Mouse (Mus musculus) right cerebral cortex, postnatal 25 days (tissue): ENCODE measurements around the gene Erlin1.

ENCODE experiments used
- DNase-seq: peaks from one replicate; pipeline ENCODE4 v3.0.0; 2022

Erlin1 gene

DNA sequence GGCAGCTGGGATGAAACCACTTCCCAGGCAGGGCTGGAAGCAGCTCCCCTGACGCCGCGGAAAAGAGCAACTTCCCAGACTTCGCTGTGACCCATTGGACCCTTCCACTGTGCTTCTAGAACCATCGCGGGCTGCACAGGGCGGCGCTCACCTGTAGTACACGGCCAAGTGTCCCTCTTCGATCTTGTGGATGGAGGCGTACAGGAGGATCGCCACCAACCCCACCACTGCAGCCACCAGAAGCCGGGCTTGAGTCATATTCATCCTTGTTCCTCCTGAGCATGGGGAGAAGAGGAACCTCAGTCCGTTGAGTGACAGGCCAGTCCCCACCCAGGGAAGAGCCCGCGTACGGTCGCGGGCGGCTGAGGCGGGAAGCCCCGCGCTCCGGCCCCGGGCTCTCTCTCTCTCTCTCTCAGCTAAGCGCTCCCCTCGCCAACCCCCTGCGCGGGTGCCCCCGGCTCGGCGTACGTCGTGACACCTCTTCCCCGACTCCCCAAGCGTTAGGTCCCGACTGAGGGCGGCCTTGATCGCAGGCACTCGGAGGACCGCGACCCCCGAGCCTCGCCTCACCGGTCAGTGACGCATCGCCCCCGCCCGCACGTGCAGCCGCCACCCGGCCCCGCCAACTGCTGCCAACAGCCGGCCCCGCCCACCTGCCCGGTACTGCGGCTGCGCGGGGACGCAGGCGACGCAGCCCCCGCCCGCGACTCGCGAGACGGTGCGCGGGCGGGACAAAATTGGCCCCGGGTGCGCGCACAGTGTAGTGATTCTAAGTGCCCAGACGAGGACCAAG, at the start of gene Erlin1:
Gene Erlin1 (minus strand): TSS at position 665 of the 793 bp plus-strand sequence.
- DNase-seq = peak; percentile 93

DNA sequence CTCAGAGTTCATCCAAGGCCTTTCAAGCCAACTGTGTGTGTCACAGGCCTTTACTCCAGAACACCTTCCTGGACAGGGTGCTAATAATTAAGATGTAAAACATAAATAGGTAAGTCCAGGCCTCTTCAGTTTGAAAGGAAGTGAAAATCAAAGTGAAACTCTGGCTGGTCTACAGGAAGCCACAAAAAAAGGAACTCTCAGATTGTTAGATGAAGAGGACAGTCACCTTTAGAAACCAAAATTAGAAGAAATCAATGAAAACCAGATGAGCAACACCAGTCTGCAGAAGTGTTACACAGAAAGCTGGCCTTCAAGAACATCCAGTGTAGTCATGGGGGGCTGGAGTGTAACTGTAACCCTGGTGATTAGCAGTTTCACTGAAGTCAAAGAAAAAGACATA, 48.2 kb upstream of the Erlin1 start:
- DNase-seq = no peak

DNA sequence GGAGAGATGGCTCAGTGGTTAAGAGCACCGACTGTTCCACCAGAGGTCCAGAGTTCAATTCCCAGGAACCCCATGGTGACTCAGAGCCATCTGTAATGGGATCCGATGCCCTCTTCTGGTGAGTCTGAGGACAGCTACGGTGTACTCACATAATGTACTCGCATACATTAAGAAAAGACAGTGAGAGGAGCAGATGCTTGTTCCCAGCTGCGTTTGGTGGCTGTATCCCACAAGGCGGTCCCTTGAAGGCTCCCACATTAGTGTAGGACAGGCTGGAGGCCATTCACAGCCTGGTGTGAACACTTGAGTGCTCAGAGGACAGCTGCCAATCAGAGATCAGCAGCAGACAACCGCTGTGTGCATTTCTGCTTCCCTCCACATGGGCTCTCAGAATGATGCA, 42.1 kb upstream of the Erlin1 start:
- DNase-seq = no peak

DNA sequence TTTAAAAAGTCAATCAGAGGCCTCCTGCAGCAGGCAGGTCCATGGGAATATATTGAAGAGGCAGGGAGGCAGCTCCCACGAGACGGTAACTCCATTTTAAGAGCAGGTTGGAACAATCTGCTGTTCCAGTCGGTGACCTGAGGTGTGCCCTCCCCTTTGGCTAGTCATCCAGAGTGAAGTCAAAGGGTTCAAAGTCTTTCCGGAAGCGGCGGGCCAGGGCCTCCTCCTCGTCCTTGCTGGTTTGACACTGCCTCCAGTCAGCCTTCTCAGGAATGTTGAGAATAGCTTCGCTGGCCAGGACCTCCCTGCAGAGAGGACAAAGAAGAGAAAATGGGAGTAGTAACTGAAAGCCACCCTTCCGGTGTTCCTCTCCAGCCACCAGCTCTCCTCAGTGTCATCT, 40.8 kb upstream of the Erlin1 start:
- no peak for DNase-seq

DNA sequence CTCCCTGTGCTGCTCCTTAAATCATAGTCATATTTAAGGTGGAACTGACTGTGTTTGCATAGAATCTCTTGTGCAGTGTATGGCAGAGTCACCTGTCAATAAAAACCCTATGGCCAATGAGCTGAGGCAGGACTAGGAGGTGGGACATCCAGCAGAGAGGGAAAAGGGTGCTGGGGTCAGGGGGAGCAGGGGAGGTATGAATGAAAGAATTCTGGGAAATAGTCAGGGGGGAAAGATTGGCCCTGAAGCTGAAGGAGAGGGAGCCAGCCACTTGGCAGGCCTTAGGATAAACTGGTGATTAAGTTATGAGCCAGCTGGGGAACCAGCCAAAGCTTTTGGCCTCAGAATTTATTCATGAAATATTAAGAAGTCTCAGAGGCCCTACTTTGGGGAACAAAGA, 39.4 kb upstream of the Erlin1 start:
- DNase-seq = no peak

DNA sequence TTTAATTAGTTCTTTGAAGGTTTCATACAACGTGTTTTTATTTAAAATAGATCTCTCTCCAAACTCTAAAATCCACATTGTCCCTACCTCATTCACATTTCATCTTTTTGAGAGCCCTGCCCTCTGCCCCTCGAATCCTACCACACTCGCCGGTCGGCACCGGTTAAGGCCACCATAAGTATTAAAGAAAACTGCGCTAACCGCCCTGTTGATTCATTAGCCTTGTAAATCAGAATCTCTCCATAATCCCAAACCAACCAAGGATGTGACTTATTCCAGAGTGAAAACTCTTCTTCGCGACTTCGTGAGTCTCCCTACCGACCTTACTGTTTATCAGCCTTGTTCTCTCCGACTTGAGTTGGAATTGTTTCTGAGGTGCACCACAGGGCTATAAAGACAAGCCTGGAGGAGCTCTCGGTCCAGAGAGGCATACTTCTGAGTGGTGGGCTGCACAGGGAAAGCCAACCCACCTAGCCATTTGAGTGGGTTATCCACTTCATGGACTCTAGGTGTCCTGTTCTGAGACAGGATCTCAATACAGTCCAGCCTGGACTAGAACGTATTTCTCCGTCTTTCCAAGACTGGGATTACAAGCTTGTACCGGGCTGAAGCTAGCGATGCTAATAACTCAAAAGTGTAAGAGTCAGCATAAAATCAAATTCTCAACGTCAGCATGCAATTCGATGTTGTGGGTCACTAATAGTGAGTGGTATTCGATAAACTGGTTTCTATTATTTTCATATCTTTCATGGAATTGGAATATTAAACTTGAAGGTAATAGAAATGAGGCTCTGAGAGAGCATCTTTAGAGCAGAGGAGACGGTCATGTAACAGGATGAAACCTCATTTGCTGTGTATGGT, 38.3 kb upstream of the Erlin1 start:
- peak; percentile 7 for DNase-seq

DNA sequence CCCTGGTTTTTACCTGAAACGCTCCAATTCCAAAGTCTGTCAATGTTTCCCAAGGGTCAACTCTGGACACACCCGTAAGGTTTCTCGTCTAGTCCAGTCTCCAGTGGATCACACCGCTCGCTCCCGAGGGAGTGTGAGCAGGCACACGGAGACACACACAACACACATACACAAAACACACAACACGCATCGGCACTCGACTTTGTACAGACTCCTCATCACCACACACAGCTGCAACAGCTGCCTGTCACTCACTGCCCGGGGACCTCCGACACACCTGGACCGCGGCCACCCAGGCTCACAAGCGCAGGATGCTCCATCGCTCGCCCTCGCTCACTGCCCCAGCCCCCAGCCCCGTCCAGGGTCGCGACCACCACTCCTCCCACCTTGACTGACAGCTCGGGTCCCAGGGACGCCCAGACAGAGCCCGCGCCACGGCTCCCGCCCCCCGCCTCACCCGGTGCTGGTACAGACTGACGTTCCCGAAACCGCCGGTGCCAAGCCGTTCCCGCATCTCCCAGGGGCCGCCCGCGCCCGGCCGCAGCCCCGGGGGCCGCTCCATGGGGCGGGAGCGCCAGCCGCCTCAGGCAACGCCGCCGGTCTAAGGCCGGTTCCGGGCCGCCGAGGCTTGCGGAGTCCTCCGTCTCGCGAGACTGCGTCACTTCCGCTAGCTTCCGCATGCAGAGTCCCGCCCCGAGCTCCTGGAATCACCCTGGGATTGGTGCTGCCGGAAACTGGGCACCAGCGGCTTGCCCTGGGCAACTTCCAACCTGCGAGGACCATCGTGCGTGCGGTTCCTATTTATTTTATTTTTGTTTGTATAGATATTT, 37.5 kb upstream of the Erlin1 start, which contains the start of gene Chuk:
Gene Chuk (minus strand): TSS at position 650 of the 830 bp plus-strand sequence.
- DNase-seq = peak; percentile 95

DNA sequence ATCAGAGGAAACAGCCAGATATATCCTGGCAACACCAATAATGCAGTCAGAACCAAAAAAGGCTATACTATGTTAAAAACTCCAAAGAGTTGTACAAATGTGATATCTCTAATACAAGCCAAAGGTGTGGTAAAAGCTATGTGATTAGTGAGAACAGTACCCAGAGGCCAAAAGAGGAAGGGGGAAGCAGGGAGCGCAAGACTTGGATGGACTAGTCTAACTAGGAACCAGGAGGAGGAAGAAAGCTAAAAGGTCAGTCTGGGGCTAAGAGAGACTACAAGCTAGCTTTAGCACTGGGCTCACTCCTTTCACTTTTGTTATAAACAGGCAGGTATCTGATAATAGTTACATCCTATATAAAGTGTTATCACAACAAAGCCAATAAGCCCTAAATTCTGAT, 34.8 kb upstream of the Erlin1 start:
- no peak for DNase-seq

DNA sequence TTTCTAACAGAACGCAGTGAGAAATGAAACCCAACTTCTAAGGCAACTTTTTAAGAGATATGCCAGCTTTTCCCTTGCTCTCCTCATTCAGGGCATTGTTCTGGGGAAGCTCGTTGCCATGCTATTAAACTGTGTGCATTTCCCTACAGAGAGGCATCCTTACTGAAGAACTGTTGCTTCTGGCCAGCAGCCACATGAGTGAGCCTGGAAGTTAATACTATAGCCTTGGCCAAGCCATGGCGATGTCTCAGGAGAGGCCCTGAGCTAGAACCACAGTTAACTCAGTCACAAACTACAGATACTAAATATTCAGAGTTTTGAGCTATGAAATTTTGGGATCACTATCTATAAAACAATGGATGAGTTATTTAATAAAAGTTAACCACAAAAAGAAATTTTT, 33.4 kb upstream of the Erlin1 start:
- no peak for DNase-seq

DNA sequence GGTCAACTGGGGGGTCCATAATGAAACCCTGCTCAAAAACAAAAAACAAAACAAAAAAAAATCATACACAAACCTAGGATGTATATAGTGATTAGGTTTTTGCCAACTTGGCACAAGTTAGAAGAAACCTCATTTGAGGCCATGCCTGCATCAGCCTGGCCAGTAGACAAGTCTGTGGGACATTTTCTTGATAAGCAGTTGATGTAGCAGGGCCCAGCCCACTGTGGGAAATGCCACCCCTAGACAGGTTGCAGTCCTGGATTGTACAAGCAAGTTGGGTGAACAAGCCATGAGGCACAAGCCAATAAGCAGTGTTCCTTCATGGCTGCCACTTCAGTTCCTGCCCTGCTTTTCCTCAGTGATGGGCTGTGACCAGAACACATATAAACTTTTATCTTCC, 31.3 kb upstream of the Erlin1 start:
- DNase-seq = no peak

DNA sequence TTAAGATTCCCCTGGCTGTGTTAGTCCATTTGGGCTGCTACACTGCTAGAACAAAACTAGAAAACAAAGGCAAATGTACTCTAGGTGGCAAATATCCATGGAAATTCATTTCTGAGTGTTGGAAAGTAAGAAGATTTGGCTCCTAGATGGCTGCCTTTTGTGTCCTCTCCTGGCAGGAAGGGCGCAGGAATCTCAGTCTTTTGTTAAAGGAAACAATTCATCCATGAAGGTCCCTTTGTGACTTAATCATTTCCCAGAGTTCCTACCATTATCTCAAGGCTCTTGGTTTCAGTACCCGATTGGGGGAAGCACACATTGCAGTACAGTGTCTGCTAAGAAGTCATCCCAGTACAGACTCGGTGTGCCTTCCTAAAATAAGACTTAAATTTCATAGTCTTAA, 16.7 kb upstream of the Erlin1 start:
- no peak for DNase-seq

DNA sequence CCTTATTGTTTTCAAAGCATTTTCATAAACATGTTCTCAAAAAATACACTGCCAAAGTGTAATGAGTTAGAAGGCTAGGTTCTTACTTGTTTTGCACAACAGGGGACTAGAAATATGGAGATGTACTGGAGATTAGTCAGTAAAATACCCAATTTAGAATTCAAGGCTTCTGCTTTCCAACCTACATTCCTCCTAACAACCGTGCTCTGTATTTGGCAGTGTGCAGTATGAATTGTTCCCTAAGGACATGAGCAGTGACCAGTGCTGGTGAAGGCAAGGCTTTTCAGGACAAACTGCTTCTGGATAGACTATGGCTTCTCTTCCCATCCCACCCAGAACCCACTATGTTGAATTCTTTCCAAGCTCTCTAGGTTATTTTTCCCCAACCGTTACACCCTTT, 11.3 kb upstream of the Erlin1 start:
- DNase-seq = no peak

DNA sequence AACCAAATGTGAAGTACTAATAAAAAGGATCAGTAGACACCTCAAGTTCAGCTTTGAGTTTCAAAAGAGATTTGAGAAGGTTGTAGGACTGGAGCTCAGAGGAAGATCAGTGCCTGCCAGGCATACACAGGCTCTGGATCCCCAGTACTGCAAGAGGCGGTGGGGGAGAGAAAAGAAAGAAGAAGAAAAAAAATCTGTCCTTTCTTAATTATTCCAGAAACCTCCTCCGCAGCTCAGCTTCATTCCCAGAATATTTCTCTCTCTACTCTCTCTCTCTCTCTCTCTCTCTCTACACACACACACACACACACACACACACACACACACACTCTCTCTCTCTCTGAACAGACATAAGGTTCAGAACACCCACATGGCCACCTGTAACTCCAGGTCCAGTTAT, 10.4 kb upstream of the Erlin1 start:
- no peak for DNase-seq

DNA sequence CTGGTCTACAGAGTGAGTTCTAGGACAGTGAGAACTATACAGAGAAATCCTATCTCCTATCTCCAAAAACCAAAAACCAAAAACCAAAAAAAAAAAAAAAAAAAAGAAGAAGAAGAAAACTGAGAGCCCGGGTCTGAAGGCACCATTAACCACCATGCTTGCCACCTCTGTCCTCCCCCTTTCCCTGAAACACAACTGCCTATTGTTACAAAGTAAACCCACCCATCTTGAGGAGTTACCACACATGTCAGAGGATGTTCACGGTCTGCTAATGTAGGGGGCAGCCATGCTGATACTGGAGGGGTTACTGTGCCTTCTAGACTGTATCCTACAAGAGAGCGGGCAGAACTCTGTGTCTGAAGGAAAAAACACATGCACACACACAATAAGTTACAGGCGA, 7.4 kb upstream of the Erlin1 start:
- DNase-seq = no peak

DNA sequence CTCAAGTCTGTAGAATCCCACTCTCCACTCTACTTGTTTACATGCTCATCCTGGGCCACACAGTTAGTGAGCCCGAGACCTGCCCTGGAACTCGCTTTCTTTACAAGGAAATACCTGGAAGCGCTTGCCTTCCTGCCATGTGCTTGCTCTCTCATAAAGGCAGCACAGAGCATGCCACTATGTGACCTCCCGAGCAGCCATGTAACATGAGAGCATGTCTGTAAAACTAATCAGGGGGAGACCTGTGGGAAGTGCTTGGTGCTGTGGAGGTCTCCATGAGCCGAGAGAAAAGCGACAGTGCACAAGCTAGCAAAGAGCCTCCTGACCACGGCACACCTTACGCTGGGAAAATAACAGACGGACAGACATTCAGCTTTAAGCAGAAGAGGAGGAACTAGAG, 6.9 kb upstream of the Erlin1 start:
- DNase-seq = no peak

DNA sequence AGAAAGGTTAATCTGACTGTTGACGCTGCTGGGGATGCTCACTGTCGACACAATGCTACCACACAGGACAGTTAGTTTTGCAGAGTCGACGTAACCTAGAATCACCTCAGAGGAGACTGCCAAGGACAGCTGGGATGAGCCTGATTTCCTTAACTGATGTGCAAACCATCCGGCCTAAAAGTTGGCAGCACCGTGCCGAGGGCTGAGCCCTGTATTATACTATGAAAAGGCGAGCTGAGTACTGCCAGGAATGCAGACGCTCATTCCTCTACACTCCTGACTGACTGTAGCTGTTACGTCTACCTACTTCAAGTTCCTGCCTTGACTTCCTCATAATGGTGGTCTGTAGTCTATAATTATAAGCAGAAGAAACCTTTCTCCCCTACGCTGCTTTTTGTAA, 5.4 kb upstream of the Erlin1 start:
- no peak for DNase-seq

DNA sequence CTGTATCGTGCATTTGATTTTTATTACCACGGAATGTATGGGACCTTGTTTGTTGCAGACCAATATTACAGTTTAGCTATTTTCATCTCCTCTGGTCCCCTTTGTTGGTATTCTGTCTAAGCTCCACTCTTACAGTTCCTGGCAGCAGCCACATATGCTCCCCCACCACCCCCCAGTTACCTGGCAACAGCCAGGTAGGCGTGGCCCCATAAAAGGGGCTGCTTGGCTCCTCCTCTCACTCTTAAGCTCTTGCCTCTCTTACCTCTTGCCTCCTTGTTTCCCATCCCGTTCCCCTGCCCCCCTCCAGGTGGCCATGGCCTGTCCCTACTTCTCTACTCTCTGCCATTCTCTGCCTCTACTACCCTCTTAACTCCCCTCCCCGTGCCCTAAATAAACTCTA, 1.6 kb upstream of the Erlin1 start:
- DNase-seq = no peak

DNA sequence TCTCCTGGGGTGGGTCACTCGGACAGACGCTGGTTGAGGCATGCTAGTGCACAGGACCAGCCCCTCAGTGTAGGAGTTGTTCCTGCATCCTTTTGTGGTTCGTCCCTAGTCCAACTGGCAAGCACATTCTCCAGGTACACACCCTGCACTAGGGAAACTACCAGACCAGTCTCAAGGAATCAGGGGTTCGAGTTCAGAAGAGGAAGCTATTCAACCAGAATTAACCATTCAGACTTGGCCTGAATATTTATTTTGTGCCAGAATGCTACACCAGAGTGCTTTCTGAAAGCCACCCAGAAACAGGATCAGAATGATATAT, 288 bp upstream of the Erlin1 start:
- no peak for DNase-seq

DNA sequence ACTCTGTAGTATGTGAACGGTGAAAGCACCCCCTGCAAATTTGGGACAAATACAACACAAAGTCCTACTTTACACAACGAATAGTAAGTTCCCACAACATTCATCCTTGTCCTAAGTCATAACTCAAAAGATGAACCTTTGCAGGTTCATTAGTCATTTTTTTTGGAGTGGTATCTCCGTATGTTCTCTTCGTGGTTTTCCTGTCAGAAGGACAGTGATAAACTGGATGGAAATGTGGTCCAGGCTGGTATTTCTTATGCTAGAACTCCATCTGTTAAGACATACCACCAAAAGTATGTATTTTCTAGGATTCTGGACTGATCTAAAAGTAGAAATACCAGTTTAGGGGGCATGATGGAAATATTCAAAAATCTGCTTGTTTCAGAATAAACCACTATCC, 1.4 kb downstream of the Erlin1 start:
- DNase-seq = no peak

DNA sequence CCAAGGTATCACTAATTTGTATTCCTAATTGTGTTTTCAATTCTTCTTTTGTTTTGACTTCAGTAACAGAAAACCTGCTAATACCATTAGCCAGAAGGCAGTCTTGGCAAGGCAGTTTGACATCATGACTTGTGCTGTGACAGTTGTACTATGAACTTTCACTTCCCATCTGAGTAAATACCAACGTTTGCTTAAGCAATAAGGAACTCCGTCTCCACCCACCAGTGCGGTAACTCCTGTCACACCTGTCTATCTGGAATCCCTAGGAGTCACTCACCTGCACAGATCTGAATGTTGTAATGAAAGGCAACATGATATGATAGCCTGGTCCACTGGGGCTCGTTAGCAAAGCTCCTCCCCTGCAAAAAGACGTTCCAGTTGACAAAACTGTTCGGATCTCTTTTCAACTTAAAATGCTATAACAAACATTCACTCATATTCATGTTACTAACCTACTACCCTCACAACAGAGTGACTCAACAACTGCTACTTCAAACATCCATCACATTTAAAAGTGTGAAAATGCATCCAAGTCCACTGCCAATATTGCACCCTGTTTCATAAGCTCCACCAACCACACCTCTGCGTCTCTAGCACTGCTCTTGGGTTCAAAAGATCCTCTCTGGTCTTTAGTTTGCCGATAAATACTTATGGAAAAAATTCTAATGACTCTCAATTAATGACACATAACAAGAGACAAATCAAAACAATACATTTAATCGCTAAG, 2.1 kb downstream of the Erlin1 start:
- no peak for DNase-seq

DNA sequence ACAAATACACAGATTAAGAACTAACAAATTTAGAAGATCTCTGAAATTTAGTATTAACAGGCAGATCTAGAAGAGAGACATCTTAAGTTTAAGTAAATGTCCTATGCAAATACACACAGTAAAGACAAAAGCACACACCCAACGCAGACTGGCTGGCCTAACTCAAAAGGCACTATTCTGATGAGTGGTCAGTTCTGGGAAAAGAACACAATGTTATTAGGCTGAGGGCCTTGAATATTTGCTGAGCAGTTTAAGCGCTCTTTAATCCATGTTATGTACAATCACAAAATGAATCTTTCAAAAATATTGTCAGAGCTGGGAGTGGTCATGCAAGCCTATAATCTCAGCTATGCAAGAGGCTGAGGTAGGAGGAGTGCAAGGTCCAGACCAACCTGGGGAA, 4.9 kb downstream of the Erlin1 start:
- no peak for DNase-seq

DNA sequence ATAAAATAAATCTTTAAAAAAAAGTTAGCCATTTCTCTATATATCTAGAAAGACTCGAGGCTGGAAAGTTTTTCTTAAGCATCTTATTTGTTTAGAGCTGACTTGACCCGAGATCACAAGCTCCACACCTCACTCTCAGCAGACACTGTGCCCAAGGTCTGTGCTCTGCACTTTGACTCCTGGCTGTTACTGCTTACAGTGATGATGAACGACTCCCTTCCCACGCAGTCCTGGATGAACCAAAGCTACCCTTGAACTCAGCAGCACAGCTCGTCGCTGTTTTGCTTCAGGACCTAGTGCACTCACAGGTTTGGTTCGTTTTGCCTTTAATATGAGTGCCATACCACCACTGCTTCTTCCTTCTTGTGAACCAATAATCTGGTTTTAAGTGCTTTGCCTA, 5.8 kb downstream of the Erlin1 start:
- no peak for DNase-seq

DNA sequence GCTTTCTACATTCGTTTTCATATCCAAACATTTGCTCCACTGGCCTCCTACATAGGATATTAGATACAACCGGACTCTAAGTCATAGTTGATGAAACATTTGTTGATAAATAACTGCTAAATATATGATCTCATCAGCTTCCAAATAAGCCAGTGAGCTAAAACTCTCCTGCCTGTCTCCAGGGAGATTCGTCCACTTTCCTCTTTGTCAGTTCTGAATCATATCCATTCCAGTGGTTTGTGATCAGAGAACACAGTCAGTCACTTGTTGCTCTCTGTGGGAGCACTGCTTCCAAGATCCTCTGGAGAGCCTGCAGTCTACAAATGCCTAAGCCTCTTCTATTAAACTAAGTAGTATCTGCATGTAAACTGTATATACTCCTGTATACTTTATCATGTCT, 9.4 kb downstream of the Erlin1 start:
- no peak for DNase-seq
